Mouse (Mus musculus) small intestine, adult 2 months (tissue): ENCODE results near the gene Eml1.

Experiments
- CTCF ChIP-seq: fragments of 200-500 bp; IDR thresholded peaks from 2 replicates; pipeline ENCODE4 v1.5.1; 2012; ENCODE audit warnings: low read depth, mild to moderate bottlenecking, control low read depth, inconsistent platforms, low read length, moderate library complexity, mixed read lengths; ENCODE audit not compliant: insufficient replicate concordance, insufficient read length; ENCODE audit errors: extremely low read depth
- POLR2A ChIP-seq: fragments of 200-500 bp; IDR thresholded peaks from 2 replicates; pipeline ENCODE4 v1.6.1; 2012; ENCODE audit warnings: low read depth, mild to moderate bottlenecking, control low read depth, inconsistent platforms, low read length, moderate library complexity

- TF ChIP-seq CTCF (no peak), POLR2A (no peak)
Observed at GRCm38 (mm10) chr12:108554861-108555556, 184.3 kb downstream of the Eml1 start.
